Mouse (Mus musculus) layer of hippocampus, adult 18-20 months (tissue): ENCODE results near the gene Zfp39. TPM values are rescaled to one million over a fixed set of nuclear protein-coding genes. Genes with fewer than 3 reads are reported as not detected.

Experiments
- DNase-seq, 2 experiments: peaks; one replicate each; pipeline ENCODE4 v3.0.0; 2022; ENCODE audit warnings: low spot score in 2 of 2
- total RNA-seq, 2 experiments: library from RNA; stranded (reverse); gene quantifications; 2 replicates each; pipeline ENCODE4 v1.2.3; 2021

Gene Zfp39
- total RNA-seq, 2 experiments from 2014 or later, result 9.5 to 9.6 TPM

GRCm38 (mm10) chr11:58926651-58927050, 22.6 kb upstream of the Zfp39 start:
- no peak for DNase-seq

GRCm38 (mm10) chr11:58922420-58922819, 18.4 kb upstream of the Zfp39 start:
- no peak for DNase-seq

GRCm38 (mm10) chr11:58918759-58919158, 14.7 kb upstream of the Zfp39 start:
- no peak for DNase-seq

GRCm38 (mm10) chr11:58917745-58918366, 13.8 kb upstream of the Zfp39 start, which contains the start of gene Btnl10:
Gene Btnl10 (plus strand): TSS chr11:58917908.
- no peak for DNase-seq

- DNase-seq, result no peak
These were observed 13.1 kb upstream of the Zfp39 start for GRCm38 (mm10) chr11:58916879-58917744.

- DNase-seq, result no peak
These were observed 10.5 kb upstream of the Zfp39 start for GRCm38 (mm10) chr11:58914461-58915028.

GRCm38 (mm10) chr11:58913776-58914175, 9.8 kb upstream of the Zfp39 start:
- no peak for DNase-seq

- DNase-seq, result no peak
These were observed 813 bp upstream of the Zfp39 start for GRCm38 (mm10) chr11:58904838-58905237.

- DNase-seq, result no peak
These were observed 339 bp upstream of the Zfp39 start for GRCm38 (mm10) chr11:58904410-58904718.

- DNase-seq, result no peak
These were observed 2.9 kb downstream of the Zfp39 start for GRCm38 (mm10) chr11:58901080-58901479.

- no peak for DNase-seq
These were observed 6.5 kb downstream of the Zfp39 start for GRCm38 (mm10) chr11:58897485-58897884.

GRCm38 (mm10) chr11:58894456-58894855, 9.6 kb downstream of the Zfp39 start:
- DNase-seq, result no peak

GRCm38 (mm10) chr11:58890511-58890910, 13.5 kb downstream of the Zfp39 start:
- DNase-seq, result no peak

GRCm38 (mm10) chr11:58883756-58884155, 20.3 kb downstream of the Zfp39 start:
- DNase-seq, result no peak

GRCm38 (mm10) chr11:58870961-58871360, 33.1 kb downstream of the Zfp39 start:
- DNase-seq, result no peak

GRCm38 (mm10) chr11:58867954-58868330, 36.1 kb downstream of the Zfp39 start:
- no peak for DNase-seq

GRCm38 (mm10) chr11:58867039-58867953, 36.7 kb downstream of the Zfp39 start, which contains the start of gene 2810021J22Rik:
Gene 2810021J22Rik (plus strand): TSS chr11:58867216.
- DNase-seq, result peak; percentile 80 to 85

- no peak for DNase-seq
These were observed 43.3 kb downstream of the Zfp39 start for GRCm38 (mm10) chr11:58860744-58861143.

GRCm38 (mm10) chr11:58849731-58850130, 54.3 kb downstream of the Zfp39 start:
- no peak for DNase-seq

- no peak for DNase-seq
These were observed 56.4 kb downstream of the Zfp39 start for GRCm38 (mm10) chr11:58847636-58848035.

GRCm38 (mm10) chr11:58846919-58847461, 57.0 kb downstream of the Zfp39 start, which contains the start of gene Gm12258:
Gene Gm12258 (plus strand): TSS chr11:58847158.
- DNase-seq, result peak; percentile 84 to 98
